Mouse (Mus musculus) MEL (cell line): ENCODE data around the gene B3gat2. TPM values are rescaled to one million over a fixed set of nuclear protein-coding genes. Genes with fewer than 3 reads are reported as not detected.

Experiments used
- DNase-seq: peaks from one replicate; pipeline ENCODE4 v3.0.0; 2011; ENCODE audit warnings: low read depth, low spot score
- H3K27ac ChIP-seq: 2 replicates; pipeline ENCODE4 v1.5.1; 2012; ENCODE audit warnings: low read depth, mild to moderate bottlenecking, control low read depth, low read length, moderate library complexity; ENCODE audit not compliant: control insufficient read depth
- H3K27me3 ChIP-seq, 2 experiments: fragments of 150-350 bp in 1 of 2; sonication (generic) in 1 of 2; 2 replicates each; pipeline ENCODE4 v1.6.1; 2012; ENCODE audit warnings: low read length in 2 of 2, mild to moderate bottlenecking in 2 of 2, improper control_type of control experiment in 1 of 2, moderate library complexity in 1 of 2; ENCODE audit not compliant: insufficient read depth in 2 of 2, control insufficient read depth in 1 of 2
- H3K36me3 ChIP-seq, 2 experiments: 2 replicates each; pipeline ENCODE4 v1.6.1; 2012 to 2014; ENCODE audit warnings: low read length in 2 of 2, improper control_type of control experiment in 1 of 2, inconsistent platforms in 1 of 2, mild to moderate bottlenecking in 1 of 2; ENCODE audit not compliant: insufficient read depth in 2 of 2, control insufficient read depth in 1 of 2
- H3K4me1 ChIP-seq, 2 experiments: fragments of 150-350 bp in 1 of 2; sonication (generic) in 1 of 2; 2 replicates each; pipeline ENCODE4 v1.6.1; 2012; ENCODE audit warnings: low read length in 2 of 2, improper control_type of control experiment in 1 of 2, mild to moderate bottlenecking in 1 of 2; ENCODE audit not compliant: insufficient read depth in 2 of 2, control insufficient read depth in 1 of 2
- H3K4me3 ChIP-seq, 2 experiments: fragments of 150-350 bp in 1 of 2; sonication (generic) in 1 of 2; 2 replicates each; pipeline ENCODE4 v1.5.1; 2012; ENCODE audit warnings: low read depth in 2 of 2, low read length in 2 of 2, mild to moderate bottlenecking in 2 of 2, moderate library complexity in 2 of 2, control low read depth in 1 of 2, improper control_type of control experiment in 1 of 2; ENCODE audit not compliant: control insufficient read depth in 1 of 2, insufficient read depth in 1 of 2
- H3K79me2 ChIP-seq: 2 replicates; pipeline ENCODE4 v1.6.1; 2012; ENCODE audit warnings: mild to moderate bottlenecking, low read length, moderate library complexity; ENCODE audit not compliant: control insufficient read depth, poor library complexity, insufficient read depth
- H3K9ac ChIP-seq: 2 replicates; pipeline ENCODE4 v1.6.1; 2012; ENCODE audit warnings: low read depth, mild to moderate bottlenecking, control low read depth, low read length, moderate library complexity; ENCODE audit not compliant: control insufficient read depth, poor library complexity, severe bottlenecking
- H3K9me3 ChIP-seq: fragments of 150-350 bp; sonication (generic); replicated peaks from 2 replicates; pipeline ENCODE4 v1.6.1; 2012; ENCODE audit warnings: mild to moderate bottlenecking, low read length, improper control_type of control experiment, moderate library complexity; ENCODE audit not compliant: insufficient read depth
- CHD1 ChIP-seq: IDR thresholded peaks from 2 replicates; pipeline ENCODE4 v1.6.1; 2012; ENCODE audit warnings: low read depth, mild to moderate bottlenecking, inconsistent platforms, low read length, improper control_type of control experiment
- CHD2 ChIP-seq: IDR thresholded peaks from 2 replicates; pipeline ENCODE4 v1.6.1; 2011; ENCODE audit warnings: low read length, improper control_type of control experiment
- EP300 ChIP-seq, 2 experiments: IDR thresholded peaks; 2 replicates each; pipeline ENCODE4 v1.6.1; 2011; ENCODE audit warnings: improper control_type of control experiment in 2 of 2, low read length in 2 of 2, low read depth in 1 of 2, mild to moderate bottlenecking in 1 of 2
- GATA1 ChIP-seq: IDR thresholded peaks from 2 replicates; pipeline ENCODE4 v1.6.1; 2011; ENCODE audit warnings: low read depth, low read length, improper control_type of control experiment
- JUND ChIP-seq: IDR thresholded peaks from 2 replicates; pipeline ENCODE4 v1.6.1; 2011; ENCODE audit warnings: low read depth, mild to moderate bottlenecking, improper control_type of control experiment, low read length
- KAT2A ChIP-seq: conservative IDR thresholded peaks from 2 replicates; pipeline ENCODE4 v1.6.1; 2012; ENCODE audit warnings: low read depth, low read length, improper control_type of control experiment, inconsistent platforms
- MAZ ChIP-seq: IDR thresholded peaks from 2 replicates; pipeline ENCODE4 v1.6.1; 2012; ENCODE audit warnings: low read depth, mild to moderate bottlenecking, inconsistent platforms, low read length, improper control_type of control experiment
- MEF2A ChIP-seq: IDR thresholded peaks from 2 replicates; pipeline ENCODE4 v1.6.1; 2014; ENCODE audit warnings: low read depth, mild to moderate bottlenecking, inconsistent platforms, low read length, improper control_type of control experiment; ENCODE audit not compliant: poor library complexity, insufficient replicate concordance, severe bottlenecking; ENCODE audit errors: extremely low read depth
- MXI1 ChIP-seq: IDR thresholded peaks from 2 replicates; pipeline ENCODE4 v1.6.1; 2011; ENCODE audit warnings: mild to moderate bottlenecking, low read depth, low read length, improper control_type of control experiment
- MYB ChIP-seq: IDR thresholded peaks from 2 replicates; pipeline ENCODE4 v1.6.1; 2011; ENCODE audit warnings: mild to moderate bottlenecking, low read depth, low read length, improper control_type of control experiment
- NELFE ChIP-seq: IDR thresholded peaks from 2 replicates; pipeline ENCODE4 v1.6.1; 2011; ENCODE audit warnings: low read depth, low read length, improper control_type of control experiment
- NRF1 ChIP-seq: IDR thresholded peaks from 2 replicates; pipeline ENCODE4 v1.6.1; 2014; ENCODE audit warnings: low read depth, mild to moderate bottlenecking, inconsistent platforms, low read length, improper control_type of control experiment, moderate library complexity; ENCODE audit not compliant: poor library complexity, insufficient read depth, severe bottlenecking
- POLR2A ChIP-seq, 2 experiments: IDR thresholded peaks; 2 replicates each; pipeline ENCODE4 v1.6.1; 2011 to 2012; ENCODE audit warnings: low read length in 2 of 2, mild to moderate bottlenecking in 2 of 2, control low read depth in 1 of 2, improper control_type of control experiment in 1 of 2, low read depth in 1 of 2, moderate library complexity in 1 of 2; ENCODE audit not compliant: control insufficient read depth in 1 of 2, insufficient read depth in 1 of 2, poor library complexity in 1 of 2
- POLR2AphosphoS2 ChIP-seq: IDR thresholded peaks from 2 replicates; pipeline ENCODE4 v1.6.1; 2011; ENCODE audit warnings: low read length, improper control_type of control experiment
- POLR2AphosphoS5 ChIP-seq: IDR thresholded peaks from 2 replicates; pipeline ENCODE4 v1.6.1; 2012; ENCODE audit warnings: low read depth, borderline replicate concordance, mild to moderate bottlenecking, inconsistent platforms, low read length, moderate library complexity, mixed read lengths
- RAD21 ChIP-seq: IDR thresholded peaks from 2 replicates; pipeline ENCODE4 v1.6.1; 2011; ENCODE audit warnings: mild to moderate bottlenecking, low read depth, low read length, improper control_type of control experiment
- SMC3 ChIP-seq: IDR thresholded peaks from 2 replicates; pipeline ENCODE4 v1.6.1; 2011; ENCODE audit warnings: low read depth, low read length, improper control_type of control experiment
- TBP ChIP-seq: IDR thresholded peaks from 2 replicates; pipeline ENCODE4 v1.8.0; 2011; ENCODE audit warnings: low read depth, low read length, improper control_type of control experiment
- TCF12 ChIP-seq: IDR thresholded peaks from 2 replicates; pipeline ENCODE4 v1.6.1; 2014; ENCODE audit warnings: low read depth, mild to moderate bottlenecking, inconsistent platforms, low read length, improper control_type of control experiment, moderate library complexity
- UBTF ChIP-seq: IDR thresholded peaks from 2 replicates; pipeline ENCODE4 v1.6.1; 2012; ENCODE audit warnings: low read depth, mild to moderate bottlenecking, inconsistent platforms, low read length, improper control_type of control experiment, moderate library complexity, borderline replicate concordance; ENCODE audit not compliant: insufficient read depth
- polyA plus RNA-seq, 2 experiments: library from polyadenylated mRNA; stranded (reverse) in 1 of 2; unstranded in 1 of 2; fragments of >175 nt in 1 of 2; fragments of >200 nt in 1 of 2; gene quantifications; 2 replicates each; pipeline versions ENCODE4 v1.2.1 to v1.2.4; 2012; ENCODE audit warnings: low replicate concordance in 2 of 2, low read depth in 1 of 2; ENCODE audit not compliant: insufficient read length in 2 of 2, insufficient read depth in 1 of 2, missing spikeins in 1 of 2
- total RNA-seq: library from RNA; depleted of rRNA; stranded (reverse); fragments of 300-350 nt; gene quantifications from 2 replicates; pipeline ENCODE4 v1.2.3, GENCODE M21; 2012

Gene B3gat2
- total and polyA plus RNA-seq, 3 experiments: 0.75 to 0.77 TPM; not detected in 1

- Histone ChIP-seq H3K4me1 (no peaks in the 10 kb centered on the region), H3K36me3 (no peaks in the 10 kb centered on the region), H3K9ac (no peak overlapping the region), H3K9me3 (no peaks in the 10 kb centered on the region), H3K79me2 (no peaks in the 10 kb centered on the region), H3K27ac (no peak overlapping the region), H3K27me3 (no peaks in the 10 kb centered on the region), H3K4me3 (no peak overlapping the region)
- no peak for TF ChIP-seq POLR2AphosphoS2
- no peak for TF ChIP-seq TBP
- TF ChIP-seq MXI1: no peak
- TF ChIP-seq POLR2A (IDR thresholded peaks at IDR 0.05; ENCODE audit: control insufficient read depth in 1 of 2, insufficient read depth in 1 of 2, low read depth in 1 of 2, low read length in 2 of 2, poor library complexity in 1 of 2): no peak
- TF ChIP-seq MAZ: no peak
- TF ChIP-seq MYB: no peak
- no peak for TF ChIP-seq UBTF
- TF ChIP-seq SMC3: no peak
- no peak for TF ChIP-seq CHD1
- no peak for TF ChIP-seq TCF12
- no peak for TF ChIP-seq CHD2
- no peak for DNase-seq
These were observed 659 bp downstream of the B3gat2 start for GRCm38 (mm10) chr1:23762136-23762687.

- no peak overlapping the region for H3K4me3 ChIP-seq
These were observed 1.5 kb downstream of the B3gat2 start for GRCm38 (mm10) chr1:23762782-23763630.

More at GRCm38 (mm10) chr1:23762782-23763630, 1.5 kb downstream of the B3gat2 start:
- H3K36me3 ChIP-seq: no peaks in the 10 kb centered on the region
- H3K79me2 ChIP-seq: no peaks in the 10 kb centered on the region
- H3K9me3 ChIP-seq: no peaks in the 10 kb centered on the region
- no peaks in the 10 kb centered on the region for H3K27me3 ChIP-seq
- no peak overlapping the region for H3K27ac ChIP-seq
- no peak for TF ChIP-seq KAT2A
- no peak for TF ChIP-seq POLR2AphosphoS5
- TF ChIP-seq POLR2A (IDR thresholded peaks at IDR 0.05; ENCODE audit: control insufficient read depth in 1 of 2, insufficient read depth in 1 of 2, low read depth in 1 of 2, low read length in 2 of 2, poor library complexity in 1 of 2): no peak
- TF ChIP-seq NELFE: no peak
- TF ChIP-seq NRF1: no peak
- no peak for TF ChIP-seq JUND
- TF ChIP-seq MEF2A: no peak
- TF ChIP-seq UBTF: no peak
- no peak for TF ChIP-seq RAD21
- no peak for TF ChIP-seq GATA1
- TF ChIP-seq EP300 (IDR thresholded peaks at IDR 0.05; ENCODE audit: low read depth in 1 of 2, low read length in 2 of 2): no peak
- TF ChIP-seq, all 39 proteins: peak for 0
- no peak overlapping the region for H3K9ac ChIP-seq
- H3K4me1 ChIP-seq: no peaks in the 10 kb centered on the region
- no peak for DNase-seq
